Mouse (Mus musculus): ENCODE measurements at regions not wholly inside any gene's neighbourhood (a gene's known extent, or its start where the extent isn't known, plus 50 kb on each side); places are given as distances from the start of the nearest gene placed in this dataset.
A peak's percentile ranks its signal among the peaks of the same experiment; 100 is the strongest.

DNA sequence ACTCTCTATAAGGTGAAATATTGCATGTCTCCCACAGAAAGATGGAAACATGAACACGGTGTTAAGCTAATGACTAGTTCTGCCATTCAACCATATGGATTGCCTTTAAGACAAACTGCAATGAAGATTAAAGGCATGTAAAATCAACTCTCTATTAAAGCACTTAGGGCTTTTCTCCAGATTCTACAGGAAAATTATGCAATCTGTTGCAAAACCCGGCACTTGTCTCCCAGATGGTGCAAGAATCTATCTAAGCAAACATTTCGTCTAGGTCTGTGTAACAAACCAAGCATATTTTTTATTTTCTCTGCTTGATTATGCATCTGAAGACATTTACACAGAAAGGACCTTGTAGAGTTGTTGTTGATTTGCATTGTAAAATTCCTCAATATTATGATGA, 1682.9 kb downstream of the Cdh8 start:
- no peaks in the 10 kb centered on the region for H3K27me3 ChIP-seq
- no peaks in the 10 kb centered on the region for H3K9me3 ChIP-seq
- no peak overlapping the region for H3K9ac ChIP-seq
- no peak overlapping the region for H3K4me3 ChIP-seq
- 86% methylated on average over 3 of the region's 3 CpGs for WGBS
- no peak for ATAC-seq (ENCODE audit: insufficient number of reproducible peaks, insufficient read depth, low FRiP score, low TSS enrichment)
- H3K27ac ChIP-seq: no peak overlapping the region
- no peaks in the 10 kb centered on the region for H3K36me3 ChIP-seq
- no peaks in the 10 kb centered on the region for H3K4me1 ChIP-seq
- H3K4me2 ChIP-seq (replicated peaks): no peak overlapping the region

DNA sequence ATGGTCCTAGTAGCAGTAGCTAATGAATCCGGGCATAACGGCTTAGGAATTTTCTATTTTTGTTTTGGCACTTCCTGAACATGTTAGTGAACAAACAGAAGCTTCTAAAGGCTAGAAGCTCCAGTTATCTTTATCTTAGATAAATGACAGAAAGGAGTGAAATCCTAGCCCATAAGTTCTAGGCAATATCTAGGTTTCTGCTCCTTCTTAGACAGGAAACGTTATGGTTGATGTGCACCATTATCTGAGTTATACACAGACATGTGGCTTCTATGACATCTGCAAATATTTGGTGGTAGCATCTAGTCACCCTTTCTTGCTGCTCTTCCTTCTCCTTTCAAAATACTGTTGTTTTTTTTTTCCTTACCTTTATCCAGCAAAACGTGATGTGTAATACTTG, 1693.6 kb downstream of the Cdh8 start:
- no peak for ATAC-seq (ENCODE audit: insufficient number of reproducible peaks, insufficient read depth, low FRiP score, low TSS enrichment)
- Histone ChIP-seq H3K9ac (no peak overlapping the region), H3K4me3 (no peak overlapping the region), H3K27me3 (no peaks in the 10 kb centered on the region), H3K27ac (no peak overlapping the region), H3K9me3 (no peaks in the 10 kb centered on the region), H3K4me2 (replicated peaks) (no peak overlapping the region), H3K4me1 (no peaks in the 10 kb centered on the region), H3K36me3 (no peaks in the 10 kb centered on the region)
- WGBS: 87% methylated on average over 4 of the region's 4 CpGs

GRCm38 (mm10) chr8:97701706-97702105, 1714.6 kb downstream of the Cdh8 start:
- Histone ChIP-seq H3K36me3 (no peaks in the 10 kb centered on the region), H3K27ac (no peak overlapping the region), H3K4me1 (no peaks in the 10 kb centered on the region), H3K9me3 (no peaks in the 10 kb centered on the region), H3K4me3 (no peak overlapping the region), H3K27me3 (no peaks in the 10 kb centered on the region), H3K9ac (no peak overlapping the region), H3K4me2 (replicated peaks) (no peak overlapping the region)
- 81% methylated on average over 1 of the region's 1 CpGs for WGBS
- ATAC-seq (ENCODE audit: insufficient number of reproducible peaks, insufficient read depth, low FRiP score, low TSS enrichment): no peak

GRCm38 (mm10) chr8:97664404-97664803, 1751.9 kb downstream of the Cdh8 start:
- H3K9ac ChIP-seq: no peak overlapping the region
- no peaks in the 10 kb centered on the region for H3K27me3 ChIP-seq
- H3K27ac ChIP-seq: no peak overlapping the region
- no peak overlapping the region for H3K4me3 ChIP-seq
- no peaks in the 10 kb centered on the region for H3K36me3 ChIP-seq
- 91% methylated on average over 2 of the region's 2 CpGs for WGBS
- no peak for ATAC-seq (ENCODE audit: insufficient number of reproducible peaks, insufficient read depth, low FRiP score, low TSS enrichment)
- no peaks in the 10 kb centered on the region for H3K4me1 ChIP-seq
- no peaks in the 10 kb centered on the region for H3K9me3 ChIP-seq
- H3K4me2 ChIP-seq (replicated peaks): no peak overlapping the region

DNA sequence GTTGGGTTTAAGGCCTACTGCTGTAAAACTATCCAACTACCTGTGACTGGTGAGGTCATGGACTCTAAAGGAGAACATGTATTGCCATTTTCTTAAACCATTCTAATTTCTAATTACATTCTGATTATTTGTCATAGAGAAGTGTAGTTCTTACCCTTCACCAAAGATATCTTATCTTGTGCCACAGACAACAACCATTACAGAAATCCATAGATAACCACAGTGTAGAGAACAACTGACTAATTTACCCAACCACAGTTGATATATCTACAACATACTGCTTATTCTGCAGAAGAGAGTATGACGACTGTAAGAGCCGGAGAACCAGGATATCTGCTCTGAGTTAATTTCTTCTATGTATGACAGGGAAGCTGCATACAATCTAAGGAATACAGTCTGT, 1754.1 kb downstream of the Cdh8 start:
- Histone ChIP-seq H3K4me3 (no peak overlapping the region), H3K36me3 (no peaks in the 10 kb centered on the region), H3K4me2 (replicated peaks) (no peak overlapping the region), H3K27ac (no peak overlapping the region), H3K27me3 (no peaks in the 10 kb centered on the region), H3K9me3 (no peaks in the 10 kb centered on the region), H3K9ac (no peak overlapping the region), H3K4me1 (no peaks in the 10 kb centered on the region)
- WGBS: 97% methylated on average over 2 of the region's 2 CpGs
- no peak for ATAC-seq (ENCODE audit: insufficient number of reproducible peaks, insufficient read depth, low FRiP score, low TSS enrichment)

GRCm38 (mm10) chr8:97651802-97652201, 1763.5 kb upstream of the Got2 start:
- Histone ChIP-seq H3K27ac (no peak overlapping the region), H3K27me3 (no peaks in the 10 kb centered on the region), H3K4me1 (no peaks in the 10 kb centered on the region), H3K9ac (no peak overlapping the region), H3K36me3 (no peaks in the 10 kb centered on the region), H3K4me3 (no peak overlapping the region), H3K4me2 (replicated peaks) (no peak overlapping the region), H3K9me3 (no peaks in the 10 kb centered on the region)
- WGBS: 47% methylated on average over 4 of the region's 4 CpGs
- ATAC-seq (ENCODE audit: insufficient number of reproducible peaks, insufficient read depth, low FRiP score, low TSS enrichment): no peak

- H3K27me3 ChIP-seq: no peaks in the 10 kb centered on the region
- 39% methylated on average over 1 of the region's 1 CpGs for WGBS
- H3K4me1 ChIP-seq: no peaks in the 10 kb centered on the region
- peak; percentile 56; the same call in 1 of the 2 replicates for ATAC-seq (ENCODE audit: insufficient number of reproducible peaks, insufficient read depth, low FRiP score, low TSS enrichment)
- H3K9me3 ChIP-seq: no peaks in the 10 kb centered on the region
- H3K36me3 ChIP-seq: no peaks in the 10 kb centered on the region
- no peak overlapping the region for H3K9ac ChIP-seq
- no peak overlapping the region for H3K27ac ChIP-seq
- no peak overlapping the region for H3K4me2 ChIP-seq (replicated peaks)
- H3K4me3 ChIP-seq: no peak overlapping the region
Measured at GRCm38 (mm10) chr8:97632980-97633379, 1744.6 kb upstream of the Got2 start.

Data from embryonic facial prominence, embryonic 12.5 days (tissue).